Mouse (Mus musculus): ENCODE data around the gene Pikfyve.

Gene Pikfyve

GRCm38 (mm10) chr1:65312896-65313295, 126.4 kb downstream of the Pikfyve start:
- DNase-seq (ENCODE audit: low spot score in 2 of 2) = no peak

GRCm38 (mm10) chr1:65314054-65315021, 127.9 kb downstream of the Pikfyve start:
- DNase-seq (ENCODE audit: low spot score in 2 of 2) = no peak

GRCm38 (mm10) chr1:65315022-65315407, 128.5 kb downstream of the Pikfyve start:
- DNase-seq (ENCODE audit: low spot score in 2 of 2) = no peak
